Mouse (Mus musculus): ENCODE data around the gene Lrrc4c. TPM values are rescaled to one million over a fixed set of nuclear protein-coding genes. Genes with fewer than 3 reads are reported as not detected.

Gene Lrrc4c
- polyA plus RNA-seq, 1 experiment from 2014 or later: 2.0 TPM

DNA sequence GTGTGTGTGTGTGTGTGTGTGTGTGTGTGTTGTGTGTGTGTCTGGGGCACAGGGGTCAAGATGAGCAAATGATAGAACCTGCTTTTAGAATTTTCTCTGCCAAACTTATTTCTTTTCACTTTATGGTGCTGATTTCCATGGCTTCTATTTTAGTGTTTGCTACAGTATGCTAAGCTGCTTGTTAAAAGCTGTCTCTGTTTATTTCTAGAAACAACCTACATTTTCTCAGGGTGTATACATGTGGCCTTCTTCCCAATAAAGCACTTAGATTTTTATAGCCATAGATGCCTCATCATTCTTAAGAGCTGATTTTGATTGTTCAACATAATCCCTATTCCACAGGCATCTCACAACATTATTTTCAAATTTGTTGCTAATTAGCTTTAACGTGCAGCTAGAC, 229.2 kb downstream of the Lrrc4c start:
- no peaks in the 10 kb centered on the region for H3K9me3 ChIP-seq
- WGBS: 77% methylated on average over 1 of the region's 1 CpGs
- no peaks in the 10 kb centered on the region for H3K27me3 ChIP-seq
- no peak overlapping the region for H3K9ac ChIP-seq (replicated peaks)
- H3K4me2 ChIP-seq: no peak overlapping the region
- no peaks in the 10 kb centered on the region for H3K4me1 ChIP-seq (replicated peaks)
- H3K4me3 ChIP-seq (replicated peaks): no peak overlapping the region
- ATAC-seq (ENCODE audit: insufficient number of reproducible peaks, insufficient read depth, low FRiP score, low TSS enrichment, low read depth): no peak
- H3K36me3 ChIP-seq: no peaks in the 10 kb centered on the region
- no peak overlapping the region for H3K27ac ChIP-seq

- H3K4me3 ChIP-seq (replicated peaks): no peak overlapping the region
- ATAC-seq (ENCODE audit: insufficient number of reproducible peaks, insufficient read depth, low FRiP score, low TSS enrichment, low read depth): no peak
- H3K9me3 ChIP-seq: no peaks in the 10 kb centered on the region
- no peaks in the 10 kb centered on the region for H3K4me1 ChIP-seq (replicated peaks)
- H3K4me2 ChIP-seq: no peak overlapping the region
- 91% methylated on average over 2 of the region's 2 CpGs for WGBS
- H3K27me3 ChIP-seq: no peaks in the 10 kb centered on the region
- H3K36me3 ChIP-seq: no peaks in the 10 kb centered on the region
- no peak overlapping the region for H3K9ac ChIP-seq (replicated peaks)
- H3K27ac ChIP-seq: no peak overlapping the region
Measured at GRCm38 (mm10) chr2:96573755-96574154, 255.8 kb downstream of the Lrrc4c start.

GRCm38 (mm10) chr2:96577701-96578100, 259.7 kb downstream of the Lrrc4c start:
- H3K4me3 ChIP-seq (replicated peaks): no peak overlapping the region
- H3K27ac ChIP-seq: no peak overlapping the region
- 90% methylated on average over 8 of the region's 8 CpGs for WGBS
- no peaks in the 10 kb centered on the region for H3K4me1 ChIP-seq (replicated peaks)
- H3K9ac ChIP-seq (replicated peaks): no peak overlapping the region
- H3K4me2 ChIP-seq: no peak overlapping the region
- no peak for ATAC-seq (ENCODE audit: insufficient number of reproducible peaks, insufficient read depth, low FRiP score, low TSS enrichment, low read depth)
- no peaks in the 10 kb centered on the region for H3K9me3 ChIP-seq
- no peaks in the 10 kb centered on the region for H3K36me3 ChIP-seq
- H3K27me3 ChIP-seq: no peaks in the 10 kb centered on the region

DNA sequence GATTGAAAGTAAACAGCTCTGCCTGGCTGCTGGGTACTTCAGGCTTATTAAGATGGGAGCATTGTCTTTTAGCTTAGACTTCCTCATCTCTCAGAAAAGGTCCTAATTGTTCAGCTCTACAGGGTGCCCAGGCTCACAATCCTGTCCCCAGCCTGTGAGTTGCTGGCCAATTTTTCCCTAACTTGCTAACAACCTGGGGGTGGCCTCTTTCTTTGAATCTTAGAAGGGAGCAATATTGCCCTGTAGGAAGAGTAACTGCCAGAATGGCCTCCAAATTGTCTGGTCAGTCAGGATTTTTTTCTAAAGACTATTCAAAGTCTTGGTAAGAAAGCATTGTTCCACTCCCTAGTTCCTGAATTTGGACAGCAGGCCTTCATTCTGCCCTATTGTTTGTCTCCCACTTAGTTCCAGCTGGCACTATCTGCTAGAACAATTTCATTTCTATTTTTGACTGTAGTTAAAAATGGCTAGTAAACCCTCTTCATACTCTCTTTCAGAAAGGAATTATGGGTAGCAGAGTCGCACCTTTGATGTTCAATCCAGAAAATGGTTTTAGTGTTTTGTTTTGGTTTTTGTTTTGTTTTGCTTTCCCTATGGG, 262.3 kb downstream of the Lrrc4c start:
- Histone ChIP-seq H3K4me3 (replicated peaks) (no peak overlapping the region), H3K4me1 (replicated peaks) (no peaks in the 10 kb centered on the region), H3K36me3 (no peaks in the 10 kb centered on the region), H3K9me3 (no peaks in the 10 kb centered on the region), H3K27ac (no peak overlapping the region), H3K27me3 (no peaks in the 10 kb centered on the region), H3K9ac (replicated peaks) (no peak overlapping the region), H3K4me2 (no peak overlapping the region)
- no peak for ATAC-seq (ENCODE audit: insufficient number of reproducible peaks, insufficient read depth, low FRiP score, low TSS enrichment, low read depth)
- 85% methylated on average over 1 of the region's 1 CpGs for WGBS

DNA sequence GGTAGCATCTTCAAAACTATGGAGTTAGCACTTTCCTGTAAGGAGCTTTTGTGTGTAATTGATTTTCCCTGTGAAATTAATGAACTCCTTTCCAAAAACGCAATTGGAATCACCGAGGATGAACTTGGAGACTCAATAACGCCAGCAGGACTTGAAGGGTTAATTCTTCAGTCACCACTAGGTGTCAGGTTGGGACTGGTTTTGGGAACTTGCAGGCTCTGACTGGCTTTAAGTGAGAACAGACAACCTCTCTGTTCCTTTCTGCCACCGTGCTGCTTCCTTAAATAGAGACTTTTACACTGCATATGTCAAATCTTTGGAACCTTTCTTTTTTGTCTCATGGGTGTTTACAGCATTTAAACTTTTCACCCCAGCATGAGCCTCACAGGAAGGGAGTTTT, 267.7 kb downstream of the Lrrc4c start:
- Histone ChIP-seq H3K27ac (no peak overlapping the region), H3K4me1 (replicated peaks) (no peaks in the 10 kb centered on the region), H3K4me2 (no peak overlapping the region), H3K36me3 (no peaks in the 10 kb centered on the region), H3K27me3 (no peaks in the 10 kb centered on the region), H3K4me3 (replicated peaks) (no peak overlapping the region), H3K9ac (replicated peaks) (no peak overlapping the region), H3K9me3 (no peaks in the 10 kb centered on the region)
- WGBS: 6% methylated on average over 4 of the region's 4 CpGs
- ATAC-seq (ENCODE audit: insufficient number of reproducible peaks, insufficient read depth, low FRiP score, low TSS enrichment, low read depth): no peak

GRCm38 (mm10) chr2:96604801-96605200, 286.8 kb downstream of the Lrrc4c start:
- Histone ChIP-seq H3K9ac (replicated peaks) (no peak overlapping the region), H3K36me3 (no peaks in the 10 kb centered on the region), H3K27me3 (no peaks in the 10 kb centered on the region), H3K4me3 (replicated peaks) (no peak overlapping the region), H3K9me3 (no peaks in the 10 kb centered on the region), H3K4me1 (replicated peaks) (no peaks in the 10 kb centered on the region), H3K4me2 (no peak overlapping the region), H3K27ac (no peak overlapping the region)
- no peak for ATAC-seq (ENCODE audit: insufficient number of reproducible peaks, insufficient read depth, low FRiP score, low TSS enrichment, low read depth)
- 85% methylated on average over 3 of the region's 3 CpGs for WGBS

- Histone ChIP-seq H3K4me3 (replicated peaks) (no peak overlapping the region), H3K4me2 (no peak overlapping the region), H3K4me1 (replicated peaks) (no peaks in the 10 kb centered on the region), H3K36me3 (no peaks in the 10 kb centered on the region), H3K27ac (no peak overlapping the region), H3K27me3 (no peaks in the 10 kb centered on the region), H3K9ac (replicated peaks) (no peak overlapping the region), H3K9me3 (no peaks in the 10 kb centered on the region)
- WGBS: 80% methylated on average over 1 of the region's 1 CpGs
- ATAC-seq (ENCODE audit: insufficient number of reproducible peaks, insufficient read depth, low FRiP score, low TSS enrichment, low read depth): no peak
Measured at GRCm38 (mm10) chr2:96614121-96614520, 296.2 kb downstream of the Lrrc4c start.

GRCm38 (mm10) chr2:96618691-96619205, 300.8 kb downstream of the Lrrc4c start:
- H3K4me2 ChIP-seq: no peak overlapping the region
- H3K9ac ChIP-seq (replicated peaks): no peak overlapping the region
- H3K27me3 ChIP-seq: no peaks in the 10 kb centered on the region
- H3K27ac ChIP-seq: no peak overlapping the region
- WGBS: 75% methylated on average over 6 of the region's 6 CpGs
- no peak overlapping the region for H3K4me3 ChIP-seq (replicated peaks)
- no peaks in the 10 kb centered on the region for H3K36me3 ChIP-seq
- no peak for ATAC-seq (ENCODE audit: insufficient number of reproducible peaks, insufficient read depth, low FRiP score, low TSS enrichment, low read depth)
- no peaks in the 10 kb centered on the region for H3K9me3 ChIP-seq
- no peaks in the 10 kb centered on the region for H3K4me1 ChIP-seq (replicated peaks)

DNA sequence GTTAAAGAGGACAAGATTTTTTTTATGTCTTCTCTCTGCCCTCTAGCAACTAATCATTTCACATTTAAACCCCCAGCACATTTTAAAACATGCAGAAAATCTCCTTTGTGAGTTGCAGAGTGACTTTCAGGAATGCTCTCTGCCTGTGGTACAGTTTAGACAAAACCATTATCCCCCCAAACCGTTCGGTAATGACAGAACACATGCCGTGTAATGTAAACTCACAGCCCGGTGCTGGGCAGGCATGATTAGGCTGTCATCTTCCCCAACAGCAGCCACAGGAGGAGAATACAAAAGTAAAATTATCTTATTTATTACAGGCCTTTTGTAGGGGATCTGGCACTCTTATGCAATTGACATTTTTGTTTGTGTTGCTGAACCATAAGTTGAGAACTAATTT, 349.1 kb downstream of the Lrrc4c start:
- no peak overlapping the region for H3K4me2 ChIP-seq
- no peak overlapping the region for H3K27ac ChIP-seq
- no peaks in the 10 kb centered on the region for H3K9me3 ChIP-seq
- 73% methylated on average over 4 of the region's 4 CpGs for WGBS
- no peaks in the 10 kb centered on the region for H3K4me1 ChIP-seq (replicated peaks)
- no peak overlapping the region for H3K9ac ChIP-seq (replicated peaks)
- no peaks in the 10 kb centered on the region for H3K36me3 ChIP-seq
- H3K4me3 ChIP-seq (replicated peaks): no peak overlapping the region
- H3K27me3 ChIP-seq: no peaks in the 10 kb centered on the region
- no peak for ATAC-seq (ENCODE audit: insufficient number of reproducible peaks, insufficient read depth, low FRiP score, low TSS enrichment, low read depth)

- Histone ChIP-seq H3K4me2 (no peak overlapping the region), H3K4me3 (replicated peaks) (no peak overlapping the region), H3K9me3 (no peaks in the 10 kb centered on the region), H3K27me3 (no peaks in the 10 kb centered on the region), H3K9ac (replicated peaks) (no peak overlapping the region), H3K36me3 (no peaks in the 10 kb centered on the region), H3K4me1 (replicated peaks) (no peaks in the 10 kb centered on the region), H3K27ac (no peak overlapping the region)
- no peak for ATAC-seq (ENCODE audit: insufficient number of reproducible peaks, insufficient read depth, low FRiP score, low TSS enrichment, low read depth)
- WGBS: 85% methylated on average over 4 of the region's 4 CpGs
Measured at GRCm38 (mm10) chr2:96681806-96682205, 363.8 kb downstream of the Lrrc4c start.

DNA sequence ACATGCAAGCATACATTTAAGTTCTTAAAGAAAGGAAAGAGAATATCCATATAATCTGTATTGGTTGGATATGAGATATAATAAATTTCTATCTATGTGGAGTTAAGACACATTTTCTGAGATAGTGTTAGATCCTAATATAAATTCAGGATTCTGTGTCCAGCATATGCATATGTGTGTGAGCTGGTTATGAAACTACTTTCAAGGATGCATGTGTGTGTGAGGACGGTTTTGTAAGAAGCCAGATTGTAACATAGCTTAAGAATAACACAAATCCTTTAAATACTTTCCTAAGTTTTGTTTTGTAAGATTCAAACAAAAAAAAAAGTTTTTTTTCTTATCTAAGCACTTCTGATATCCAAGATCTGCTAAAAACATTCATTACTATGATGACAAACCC, 367.4 kb downstream of the Lrrc4c start:
- Histone ChIP-seq H3K4me3 (replicated peaks) (no peak overlapping the region), H3K9ac (replicated peaks) (no peak overlapping the region), H3K4me1 (replicated peaks) (no peaks in the 10 kb centered on the region), H3K27me3 (no peaks in the 10 kb centered on the region), H3K27ac (no peak overlapping the region), H3K4me2 (no peak overlapping the region), H3K36me3 (no peaks in the 10 kb centered on the region), H3K9me3 (no peaks in the 10 kb centered on the region)
- WGBS: 76% methylated on average over 1 of the region's 1 CpGs
- ATAC-seq (ENCODE audit: insufficient number of reproducible peaks, insufficient read depth, low FRiP score, low TSS enrichment, low read depth): no peak

DNA sequence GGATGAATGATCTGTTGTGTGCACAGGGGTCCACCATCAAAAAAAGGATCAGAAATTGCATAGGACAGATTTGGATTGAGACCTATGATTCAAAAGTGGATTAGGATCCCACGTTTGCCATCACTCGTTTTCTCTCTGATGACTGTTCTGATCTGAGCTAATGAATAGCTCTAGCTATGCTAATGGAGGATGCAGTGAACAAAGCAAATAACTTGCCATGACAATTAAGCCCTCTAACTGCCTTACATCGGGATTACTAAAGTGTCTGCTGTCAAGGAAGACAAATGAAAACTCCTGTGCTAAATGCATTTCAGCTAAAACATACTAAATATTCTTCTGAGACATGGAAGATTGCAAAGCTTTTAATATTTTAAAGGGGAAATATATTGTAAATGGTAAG, 387.0 kb downstream of the Lrrc4c start:
- 47% methylated on average over 3 of the region's 3 CpGs for WGBS
- Histone ChIP-seq H3K27ac (no peak overlapping the region), H3K36me3 (no peaks in the 10 kb centered on the region), H3K4me3 (replicated peaks) (no peak overlapping the region), H3K9ac (replicated peaks) (no peak overlapping the region), H3K9me3 (no peaks in the 10 kb centered on the region), H3K4me2 (no peak overlapping the region), H3K27me3 (no peaks in the 10 kb centered on the region), H3K4me1 (replicated peaks) (no peaks in the 10 kb centered on the region)
- ATAC-seq (ENCODE audit: insufficient number of reproducible peaks, insufficient read depth, low FRiP score, low TSS enrichment, low read depth): no peak
